Mouse (Mus musculus) liver, adult 2 months (tissue): ENCODE results near the gene Cdkl4. TPM values are rescaled to one million over a fixed set of nuclear protein-coding genes. Genes with fewer than 3 reads are reported as not detected.
A peak's percentile ranks its signal among the peaks of the same experiment; 100 is the strongest.

Source experiments
- DNase-seq: peaks from one replicate; pipeline ENCODE4 v3.0.0-alpha.2; 2011; ENCODE audit warnings: low read depth, low spot score; ENCODE audit errors: extremely low read depth
- H3K27ac ChIP-seq: fragments of 200-500 bp; replicated peaks from 2 replicates; pipeline ENCODE4 v1.5.1; 2012; ENCODE audit warnings: low read depth, mild to moderate bottlenecking, control low read depth, inconsistent platforms, low read length; ENCODE audit not compliant: insufficient read depth
- H3K27me3 ChIP-seq: fragments of 200-500 bp; 2 replicates; pipeline ENCODE4 v1.6.1; 2012; ENCODE audit warnings: mild to moderate bottlenecking, moderate library complexity, low read length, inconsistent platforms; ENCODE audit not compliant: control insufficient read depth, insufficient read depth
- H3K36me3 ChIP-seq: fragments of 200-500 bp; 2 replicates; pipeline ENCODE4 v1.6.1; 2012; ENCODE audit warnings: low read length, inconsistent platforms; ENCODE audit not compliant: control insufficient read depth, insufficient read depth
- H3K4me1 ChIP-seq: fragments of 200-500 bp; 2 replicates; pipeline ENCODE4 v1.6.1; 2011; ENCODE audit warnings: low read length; ENCODE audit not compliant: control insufficient read depth, insufficient read depth
- H3K4me3 ChIP-seq: fragments of 200-500 bp; 2 replicates; pipeline ENCODE4 v1.5.1; 2011; ENCODE audit warnings: low read depth, mild to moderate bottlenecking, control low read depth, low read length, moderate library complexity; ENCODE audit not compliant: insufficient read depth
- H3K79me2 ChIP-seq: fragments of 200-500 bp; 2 replicates; pipeline ENCODE4 v1.6.1; 2012; ENCODE audit warnings: inconsistent platforms, mild to moderate bottlenecking, low read length, moderate library complexity; ENCODE audit not compliant: control insufficient read depth, insufficient read depth
- H3K9ac ChIP-seq: fragments of 200-500 bp; 2 replicates; pipeline ENCODE4 v1.6.1; 2012; ENCODE audit warnings: low read depth, mild to moderate bottlenecking, control low read depth, inconsistent platforms, low read length
- CTCF ChIP-seq: fragments of 200-500 bp; IDR thresholded peaks from 2 replicates; pipeline ENCODE4 v1.5.1; 2011; ENCODE audit warnings: low read depth, low read length, control low read depth
- POLR2A ChIP-seq: fragments of 200-500 bp; IDR thresholded peaks from 2 replicates; pipeline ENCODE4 v1.6.1; 2011; ENCODE audit warnings: low read length, control low read depth; ENCODE audit not compliant: insufficient read depth; ENCODE audit errors: extremely low read depth
- WGBS: fragments of 180-500 bp; shearing (Covaris S2); methylation state at CpG from one replicate; pipeline ENCODE4 v1.1.7; 2018; 5-methylcytosine and 5-hydroxymethylcytosine counted together
- polyA plus RNA-seq: library from polyadenylated mRNA; depleted of rRNA; stranded (reverse); fragments of >200 nt; gene quantifications from 2 replicates; pipeline ENCODE4 v1.2.3, GENCODE M21; 2012
- total RNA-seq: library from RNA; depleted of rRNA; stranded (reverse); fragments of >200 nt; gene quantifications from 2 replicates; pipeline ENCODE4 v1.2.3, GENCODE M21; 2014

Cdkl4 gene
- total and polyA plus RNA-seq, 2 experiments, result 0.09 to 0.13 TPM

GRCm38 (mm10) chr17:80553318-80554270 is 24.0 kb downstream of the Cdkl4 start:
- DNase-seq, result peak; percentile 83
- H3K4me3 ChIP-seq, result peak overlapping the region; percentile 61
- 0 out of 2 replicates have a peak, but pooled peaks cover 3% of the 10 kb centered on the region for H3K4me1 ChIP-seq
- no peaks in the 10 kb centered on the region for H3K79me2 ChIP-seq
- 3% methylated on average over 35 of the region's 35 CpGs for WGBS
- TF ChIP-seq POLR2A (no peak), CTCF (peak; percentile 60)
- peak overlapping the region; percentile 68 for H3K9ac ChIP-seq
- H3K27ac ChIP-seq, result peak overlapping the region; percentile 71
- no peaks in the 10 kb centered on the region for H3K27me3 ChIP-seq
- no peaks in the 10 kb centered on the region for H3K36me3 ChIP-seq

DNA sequence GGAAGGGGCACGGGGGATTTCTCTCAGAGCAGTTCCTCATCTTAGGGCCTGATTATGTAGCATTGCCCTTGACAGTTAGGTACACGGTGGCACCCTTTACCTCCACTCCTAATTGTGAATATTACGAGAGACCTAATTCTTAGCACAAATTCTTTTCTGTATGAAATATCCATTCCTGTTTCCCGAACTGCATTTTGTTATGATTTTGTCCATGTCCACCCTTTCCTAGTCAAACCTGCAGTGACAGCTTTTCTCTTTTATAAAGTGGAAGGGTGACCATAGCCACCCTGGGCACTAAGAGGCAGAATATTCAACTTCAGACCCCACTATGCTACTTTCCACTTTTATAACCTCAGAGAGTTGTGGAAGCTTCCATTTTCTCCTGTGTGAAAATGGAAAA is 25.0 kb downstream of the Cdkl4 start:
- no peak for TF ChIP-seq POLR2A
- TF ChIP-seq CTCF, result no peak

GRCm38 (mm10) chr17:80550981-80551380 is 26.6 kb downstream of the Cdkl4 start:
- 86% methylated on average over 15 of the region's 15 CpGs for WGBS
- H3K4me3 ChIP-seq, result no peak overlapping the region
- no peak for DNase-seq
- TF ChIP-seq POLR2A (no peak), CTCF (no peak)
- H3K27ac ChIP-seq, result no peak overlapping the region
- H3K36me3 ChIP-seq, result no peaks in the 10 kb centered on the region
- 0 out of 2 replicates have a peak, but pooled peaks cover 3% of the 10 kb centered on the region for H3K4me1 ChIP-seq
- no peaks in the 10 kb centered on the region for H3K79me2 ChIP-seq
- no peak overlapping the region for H3K9ac ChIP-seq
- H3K27me3 ChIP-seq, result no peaks in the 10 kb centered on the region

More for the DNA sequence above, 25.0 kb downstream of the Cdkl4 start:
- Histone ChIP-seq H3K79me2 (no peaks in the 10 kb centered on the region), H3K27ac (no peak overlapping the region), H3K4me3 (no peak overlapping the region), H3K27me3 (no peaks in the 10 kb centered on the region), H3K36me3 (no peaks in the 10 kb centered on the region), H3K9ac (no peak overlapping the region), H3K4me1 (0 out of 2 replicates have a peak, but pooled peaks cover 3% of the 10 kb centered on the region)
- 77% methylated on average over 4 of the region's 4 CpGs for WGBS
- no peak for DNase-seq

DNA sequence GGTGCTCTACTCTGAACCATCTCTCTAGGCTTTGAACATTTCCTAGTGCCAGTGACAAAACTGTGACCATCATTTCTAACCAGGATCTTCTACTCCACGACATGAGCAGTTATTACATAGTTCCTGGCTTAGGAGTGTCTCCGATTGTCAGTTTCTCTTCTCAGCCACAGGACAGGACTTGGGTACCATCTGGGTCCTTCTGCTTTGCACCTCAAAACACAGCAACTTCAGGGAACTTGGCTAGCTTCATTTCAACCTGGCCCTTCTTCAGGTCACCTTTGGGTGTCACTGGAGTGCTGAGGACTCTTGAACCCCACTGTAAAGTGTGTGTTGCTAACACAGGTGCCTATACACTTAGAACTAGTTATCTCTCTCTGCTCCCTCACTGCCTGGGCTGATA is 30.8 kb downstream of the Cdkl4 start:
- no peaks in the 10 kb centered on the region for H3K27me3 ChIP-seq
- WGBS, result 88% methylated on average over 2 of the region's 2 CpGs
- TF ChIP-seq POLR2A (no peak), CTCF (no peak)
- no peaks in the 10 kb centered on the region for H3K4me1 ChIP-seq
- no peak overlapping the region for H3K9ac ChIP-seq
- no peak overlapping the region for H3K27ac ChIP-seq
- no peak for DNase-seq
- H3K36me3 ChIP-seq, result no peaks in the 10 kb centered on the region
- H3K79me2 ChIP-seq, result no peaks in the 10 kb centered on the region
- no peak overlapping the region for H3K4me3 ChIP-seq

- H3K9ac ChIP-seq, result no peak overlapping the region
- WGBS, result 88% methylated on average over 8 of the region's 8 CpGs
- H3K4me1 ChIP-seq, result no peaks in the 10 kb centered on the region
- H3K27me3 ChIP-seq, result no peaks in the 10 kb centered on the region
- no peak for DNase-seq
- H3K27ac ChIP-seq, result no peak overlapping the region
- H3K4me3 ChIP-seq, result no peak overlapping the region
- H3K79me2 ChIP-seq, result no peaks in the 10 kb centered on the region
- no peaks in the 10 kb centered on the region for H3K36me3 ChIP-seq
- no peak for TF ChIP-seq POLR2A
- TF ChIP-seq CTCF, result no peak
Measured at GRCm38 (mm10) chr17:80546227-80546626, 31.4 kb downstream of the Cdkl4 start.

DNA sequence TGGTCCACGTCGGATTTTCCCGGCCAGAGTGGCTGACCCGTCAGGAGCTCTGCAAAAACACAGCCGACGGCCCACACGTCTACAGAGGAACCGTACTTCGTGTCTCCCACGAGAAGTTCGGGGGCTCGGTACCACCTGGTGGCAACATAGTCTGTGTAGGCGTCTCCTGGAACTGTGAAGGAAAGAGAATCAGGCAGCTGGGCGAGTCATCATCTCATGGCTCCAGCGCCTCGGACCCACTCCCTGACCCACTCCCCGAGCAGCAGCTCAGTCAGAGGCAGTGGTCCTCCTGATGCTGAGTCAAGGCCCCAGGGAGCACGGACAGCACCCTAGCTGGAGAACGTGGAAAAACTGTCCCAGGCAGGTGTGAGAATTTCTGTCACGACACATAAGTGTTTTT is 34.0 kb downstream of the Cdkl4 start:
- no peak overlapping the region for H3K27ac ChIP-seq
- no peak for DNase-seq
- H3K4me3 ChIP-seq, result no peak overlapping the region
- H3K4me1 ChIP-seq, result no peaks in the 10 kb centered on the region
- H3K9ac ChIP-seq, result no peak overlapping the region
- no peaks in the 10 kb centered on the region for H3K36me3 ChIP-seq
- H3K27me3 ChIP-seq, result no peaks in the 10 kb centered on the region
- 89% methylated on average over 20 of the region's 20 CpGs for WGBS
- no peaks in the 10 kb centered on the region for H3K79me2 ChIP-seq
- TF ChIP-seq CTCF, result no peak
- no peak for TF ChIP-seq POLR2A
